Mouse (Mus musculus): ENCODE measurements around the gene Rptor.

- TF ChIP-seq POLR2A (IDR thresholded peaks at IDR 0.05; ENCODE audit: borderline replicate concordance, extremely low read depth, low read depth, low read length) (no peak), CTCF (IDR thresholded peaks at IDR 0.05; ENCODE audit: insufficient read depth, low read length) (no peak)
These were observed 163.3 kb downstream of the Rptor start for GRCm38 (mm10) chr11:119766023-119766422.
